Mouse (Mus musculus): ENCODE data around the gene Psip1. TPM values are rescaled to one million over a fixed set of nuclear protein-coding genes. Genes with fewer than 3 reads are reported as not detected.
A peak's percentile ranks its signal among the peaks of the same experiment; 100 is the strongest.
"Not testable (repeated sequence)": the region's sequence is repeated elsewhere in the genome, so short reads cannot be mapped to it uniquely, and the experiment has no call there.

Gene Psip1
- polyA plus RNA-seq, 1 experiment = 24.0 TPM

- Histone ChIP-seq H3K36me3 (ENCODE audit: control insufficient read depth, insufficient read depth) (no peaks in the 10 kb centered on the region), H3K79me2 (ENCODE audit: control insufficient read depth, insufficient read depth) (no peaks in the 10 kb centered on the region), H3ac (ENCODE audit: control insufficient read depth, insufficient read length) (peak overlapping the region; percentile 15), H3K4me2 (ENCODE audit: low read depth) (peak overlapping the region; percentile 77), H3K4me3 (peak overlapping the region; percentile 78), H3K27me3 (ENCODE audit: control insufficient read depth, insufficient read depth, insufficient read length) (no peaks in the 10 kb centered on the region)
- TF ChIP-seq TCF12 (IDR thresholded peaks at IDR 0.05; ENCODE audit: insufficient read depth, poor library complexity, severe bottlenecking) (no peak), E2F4 (IDR thresholded peaks at IDR 0.05; ENCODE audit: insufficient read depth) (no peak), CEBPB (IDR thresholded peaks at IDR 0.05; ENCODE audit: insufficient read depth, poor library complexity, severe bottlenecking) (no peak), MYOG (IDR thresholded peaks at IDR 0.05; ENCODE audit: control insufficient read depth in 1 of 3, insufficient read depth in 1 of 3, insufficient read length in 2 of 3, low read depth in 2 of 3) (no peak), SRF (IDR thresholded peaks at IDR 0.05; ENCODE audit: control insufficient read depth, insufficient read length, low read depth) (no peak), USF1 (IDR thresholded peaks at IDR 0.05; ENCODE audit: low read depth) (no peak), POLR2AphosphoS2 (IDR thresholded peaks at IDR 0.05; ENCODE audit: insufficient read length, low read depth) (no peak), MYOD1 (IDR thresholded peaks at IDR 0.05; ENCODE audit: control insufficient read depth in 1 of 3, insufficient read length in 2 of 3, low read depth in 2 of 3) (no peak), REST (IDR thresholded peaks at IDR 0.05; ENCODE audit: insufficient read depth, insufficient read length) (no peak), POLR2A (IDR thresholded peaks at IDR 0.05; ENCODE audit: insufficient read length, low read depth) (no peak), TCF3 (IDR thresholded peaks at IDR 0.05; ENCODE audit: insufficient read length, low read depth) (no peak), MAX (IDR thresholded peaks at IDR 0.05; ENCODE audit: low read depth) (no peak)
These were observed 38.2 kb upstream of the Psip1 start for GRCm38 (mm10) chr4:83524456-83524842.

- Histone ChIP-seq H3K27me3 (ENCODE audit: control insufficient read depth, insufficient read depth, insufficient read length) (no peaks in the 10 kb centered on the region), H3K4me2 (ENCODE audit: low read depth) (no peak overlapping the region), H3K4me3 (no peak overlapping the region), H3ac (ENCODE audit: control insufficient read depth, insufficient read length) (no peak overlapping the region), H3K79me2 (ENCODE audit: control insufficient read depth, insufficient read depth) (no peaks in the 10 kb centered on the region), H3K36me3 (ENCODE audit: control insufficient read depth, insufficient read depth) (no peaks in the 10 kb centered on the region)
- no peak for TF ChIP-seq MYOD1 (IDR thresholded peaks at IDR 0.05; ENCODE audit: control insufficient read depth in 1 of 3, insufficient read length in 2 of 3, low read depth in 2 of 3)
- TF ChIP-seq SRF (IDR thresholded peaks at IDR 0.05; ENCODE audit: control insufficient read depth, insufficient read length, low read depth) = no peak
- TF ChIP-seq USF1 (IDR thresholded peaks at IDR 0.05; ENCODE audit: low read depth) = no peak
- TF ChIP-seq POLR2A (IDR thresholded peaks at IDR 0.05; ENCODE audit: insufficient read length, low read depth) = no peak
These were observed 35.8 kb upstream of the Psip1 start for GRCm38 (mm10) chr4:83522066-83522465.

GRCm38 (mm10) chr4:83520308-83520707 lies 34.0 kb upstream of the Psip1 start:
- Histone ChIP-seq H3ac (ENCODE audit: control insufficient read depth, insufficient read length) (no peak overlapping the region), H3K4me2 (ENCODE audit: low read depth) (no peak overlapping the region), H3K79me2 (ENCODE audit: control insufficient read depth, insufficient read depth) (no peaks in the 10 kb centered on the region), H3K4me3 (no peak overlapping the region), H3K36me3 (ENCODE audit: control insufficient read depth, insufficient read depth) (no peaks in the 10 kb centered on the region), H3K27me3 (ENCODE audit: control insufficient read depth, insufficient read depth, insufficient read length) (no peaks in the 10 kb centered on the region)
- TF ChIP-seq SRF (IDR thresholded peaks at IDR 0.05; ENCODE audit: control insufficient read depth, insufficient read length, low read depth) = no peak
- no peak for TF ChIP-seq MYOG (IDR thresholded peaks at IDR 0.05; ENCODE audit: control insufficient read depth in 1 of 3, insufficient read depth in 1 of 3, insufficient read length in 2 of 3, low read depth in 2 of 3)
- no peak for TF ChIP-seq USF1 (IDR thresholded peaks at IDR 0.05; ENCODE audit: low read depth)
- TF ChIP-seq CEBPB (IDR thresholded peaks at IDR 0.05; ENCODE audit: insufficient read depth, poor library complexity, severe bottlenecking) = no peak
- TF ChIP-seq TCF12 (IDR thresholded peaks at IDR 0.05; ENCODE audit: insufficient read depth, poor library complexity, severe bottlenecking) = no peak
- no peak for TF ChIP-seq REST (IDR thresholded peaks at IDR 0.05; ENCODE audit: insufficient read depth, insufficient read length)
- TF ChIP-seq MYOD1 (IDR thresholded peaks at IDR 0.05; ENCODE audit: control insufficient read depth in 1 of 3, insufficient read length in 2 of 3, low read depth in 2 of 3) = no peak
- TF ChIP-seq POLR2A (IDR thresholded peaks at IDR 0.05; ENCODE audit: insufficient read length, low read depth) = no peak
- no peak for TF ChIP-seq TCF3 (IDR thresholded peaks at IDR 0.05; ENCODE audit: insufficient read length, low read depth)
- TF ChIP-seq POLR2AphosphoS2 (IDR thresholded peaks at IDR 0.05; ENCODE audit: insufficient read length, low read depth) = no peak
- TF ChIP-seq E2F4 (IDR thresholded peaks at IDR 0.05; ENCODE audit: insufficient read depth) = no peak

- no peak overlapping the region for H3K4me3 ChIP-seq
- no peaks in the 10 kb centered on the region for H3K36me3 ChIP-seq (ENCODE audit: control insufficient read depth, insufficient read depth)
- H3K79me2 ChIP-seq (ENCODE audit: control insufficient read depth, insufficient read depth) = no peaks in the 10 kb centered on the region
- H3K4me2 ChIP-seq (ENCODE audit: low read depth) = no peak overlapping the region
- no peaks in the 10 kb centered on the region for H3K27me3 ChIP-seq (ENCODE audit: control insufficient read depth, insufficient read depth, insufficient read length)
- H3ac ChIP-seq (ENCODE audit: control insufficient read depth, insufficient read length) = no peak overlapping the region
- no peak for TF ChIP-seq E2F4 (IDR thresholded peaks at IDR 0.05; ENCODE audit: insufficient read depth)
- no peak for TF ChIP-seq TCF12 (IDR thresholded peaks at IDR 0.05; ENCODE audit: insufficient read depth, poor library complexity, severe bottlenecking)
- TF ChIP-seq MYOD1 (IDR thresholded peaks at IDR 0.05; ENCODE audit: control insufficient read depth in 1 of 3, insufficient read length in 2 of 3, low read depth in 2 of 3) = no peak
- no peak for TF ChIP-seq POLR2AphosphoS2 (IDR thresholded peaks at IDR 0.05; ENCODE audit: insufficient read length, low read depth)
- no peak for TF ChIP-seq POLR2A (IDR thresholded peaks at IDR 0.05; ENCODE audit: insufficient read length, low read depth)
- TF ChIP-seq TCF3 (IDR thresholded peaks at IDR 0.05; ENCODE audit: insufficient read length, low read depth) = no peak
- TF ChIP-seq CEBPB (IDR thresholded peaks at IDR 0.05; ENCODE audit: insufficient read depth, poor library complexity, severe bottlenecking) = no peak
- no peak for TF ChIP-seq MYOG (IDR thresholded peaks at IDR 0.05; ENCODE audit: control insufficient read depth in 1 of 3, insufficient read depth in 1 of 3, insufficient read length in 2 of 3, low read depth in 2 of 3)
- TF ChIP-seq REST (IDR thresholded peaks at IDR 0.05; ENCODE audit: insufficient read depth, insufficient read length) = no peak
- no peak for TF ChIP-seq MAX (IDR thresholded peaks at IDR 0.05; ENCODE audit: low read depth)
- TF ChIP-seq SRF (IDR thresholded peaks at IDR 0.05; ENCODE audit: control insufficient read depth, insufficient read length, low read depth) = no peak
- no peak for TF ChIP-seq USF1 (IDR thresholded peaks at IDR 0.05; ENCODE audit: low read depth)
These were observed 33.5 kb upstream of the Psip1 start for GRCm38 (mm10) chr4:83519807-83520206.

GRCm38 (mm10) chr4:83519148-83519547 lies 32.9 kb upstream of the Psip1 start:
- Histone ChIP-seq H3K4me2 (ENCODE audit: low read depth) (no peak overlapping the region), H3K27me3 (ENCODE audit: control insufficient read depth, insufficient read depth, insufficient read length) (no peaks in the 10 kb centered on the region), H3ac (ENCODE audit: control insufficient read depth, insufficient read length) (no peak overlapping the region), H3K4me3 (no peak overlapping the region), H3K36me3 (ENCODE audit: control insufficient read depth, insufficient read depth) (no peaks in the 10 kb centered on the region), H3K79me2 (ENCODE audit: control insufficient read depth, insufficient read depth) (no peaks in the 10 kb centered on the region)
- TF ChIP-seq TCF12 (IDR thresholded peaks at IDR 0.05; ENCODE audit: insufficient read depth, poor library complexity, severe bottlenecking) (no peak), MAX (IDR thresholded peaks at IDR 0.05; ENCODE audit: low read depth) (no peak), E2F4 (IDR thresholded peaks at IDR 0.05; ENCODE audit: insufficient read depth) (no peak), POLR2AphosphoS2 (IDR thresholded peaks at IDR 0.05; ENCODE audit: insufficient read length, low read depth) (no peak), REST (IDR thresholded peaks at IDR 0.05; ENCODE audit: insufficient read depth, insufficient read length) (no peak), USF1 (IDR thresholded peaks at IDR 0.05; ENCODE audit: low read depth) (no peak), MYOD1 (IDR thresholded peaks at IDR 0.05; ENCODE audit: control insufficient read depth in 1 of 3, insufficient read length in 2 of 3, low read depth in 2 of 3) (no peak)

- H3ac ChIP-seq (ENCODE audit: control insufficient read depth, insufficient read length); H3K4me3 ChIP-seq; H3K27me3 ChIP-seq (ENCODE audit: control insufficient read depth, insufficient read depth, insufficient read length); H3K4me2 ChIP-seq (ENCODE audit: low read depth); H3K36me3 ChIP-seq (ENCODE audit: control insufficient read depth, insufficient read depth); H3K79me2 ChIP-seq (ENCODE audit: control insufficient read depth, insufficient read depth): not testable (repeated sequence)
These were observed 29.9 kb upstream of the Psip1 start for GRCm38 (mm10) chr4:83516144-83516543.

Measured in myocyte (in vitro differentiated cells).